Mouse (Mus musculus): ENCODE results near the gene Krt9.
"Not testable (repeated sequence)": the region's sequence is repeated elsewhere in the genome, so short reads cannot be mapped to it uniquely, and the experiment has no call there.

Gene Krt9

GRCm38 (mm10) chr11:100192992-100193391 lies at the start of gene Krt9:
Gene Krt9 (minus strand): TSS chr11:100193246.
- peak in 1 of 2 experiments; percentile 23 for DNase-seq (ENCODE audit: low spot score in 2 of 2)

GRCm38 (mm10) chr11:100240272-100240671 lies 47.2 kb upstream of the Krt9 start:
- not testable (repeated sequence) for DNase-seq (ENCODE audit: low spot score in 2 of 2)

GRCm38 (mm10) chr11:100221741-100222140 lies 28.7 kb upstream of the Krt9 start:
- no peak for DNase-seq (ENCODE audit: low spot score in 2 of 2)

- DNase-seq (ENCODE audit: low spot score in 2 of 2), result no peak
These were observed 26.3 kb upstream of the Krt9 start for GRCm38 (mm10) chr11:100219304-100219703.

- DNase-seq (ENCODE audit: low spot score in 2 of 2), result no peak
These were observed 15.5 kb upstream of the Krt9 start for GRCm38 (mm10) chr11:100208542-100208941.

- DNase-seq (ENCODE audit: low spot score in 2 of 2), result no peak
These were observed 14.5 kb upstream of the Krt9 start, which contains the start of gene Krt14 for GRCm38 (mm10) chr11:100207498-100207897. Gene Krt14 (minus strand): TSS chr11:100207548.

- DNase-seq (ENCODE audit: low spot score in 2 of 2), result no peak
These were observed 10.4 kb upstream of the Krt9 start for GRCm38 (mm10) chr11:100203448-100203847.

GRCm38 (mm10) chr11:100202906-100203305 lies 9.9 kb upstream of the Krt9 start:
- no peak for DNase-seq (ENCODE audit: low spot score in 2 of 2)

- DNase-seq (ENCODE audit: low spot score in 2 of 2), result no peak
These were observed 7.2 kb upstream of the Krt9 start for GRCm38 (mm10) chr11:100200104-100200820.

GRCm38 (mm10) chr11:100198666-100199065 lies 5.6 kb upstream of the Krt9 start:
- no peak for DNase-seq (ENCODE audit: low spot score in 2 of 2)

GRCm38 (mm10) chr11:100191820-100192219 lies 1.2 kb downstream of the Krt9 start:
- no peak for DNase-seq (ENCODE audit: low spot score in 2 of 2)

GRCm38 (mm10) chr11:100186736-100187135 lies 6.3 kb downstream of the Krt9 start:
- no peak for DNase-seq (ENCODE audit: low spot score in 2 of 2)

- DNase-seq (ENCODE audit: low spot score in 2 of 2), result no peak
These were observed 11.3 kb downstream of the Krt9 start for GRCm38 (mm10) chr11:100181725-100182124.

- no peak for DNase-seq (ENCODE audit: low spot score in 2 of 2)
These were observed 13.8 kb downstream of the Krt9 start for GRCm38 (mm10) chr11:100179260-100179659.

GRCm38 (mm10) chr11:100178307-100178706 lies 14.7 kb downstream of the Krt9 start:
- no peak for DNase-seq (ENCODE audit: low spot score in 2 of 2)

GRCm38 (mm10) chr11:100176791-100177190 lies 16.3 kb downstream of the Krt9 start:
- DNase-seq (ENCODE audit: low spot score in 2 of 2), result no peak

GRCm38 (mm10) chr11:100168765-100169762 lies 24.0 kb downstream of the Krt9 start:
- DNase-seq (ENCODE audit: low spot score in 2 of 2), result peak; percentile 34 to 64

- no peak for DNase-seq (ENCODE audit: low spot score in 2 of 2)
These were observed 25.0 kb downstream of the Krt9 start for GRCm38 (mm10) chr11:100168071-100168470.

- DNase-seq (ENCODE audit: low spot score in 2 of 2), result no peak
These were observed 28.7 kb downstream of the Krt9 start for GRCm38 (mm10) chr11:100164392-100164791.

- no peak for DNase-seq (ENCODE audit: low spot score in 2 of 2)
These were observed 35.1 kb downstream of the Krt9 start for GRCm38 (mm10) chr11:100157908-100158477.

- DNase-seq (ENCODE audit: low spot score in 2 of 2), result no peak
These were observed 35.7 kb downstream of the Krt9 start for GRCm38 (mm10) chr11:100157331-100157730.

Measured in frontal cortex, postnatal 10 days (tissue).